ENCODE assay signal across 29 mouse cellular contexts in the genomic region with DNA sequence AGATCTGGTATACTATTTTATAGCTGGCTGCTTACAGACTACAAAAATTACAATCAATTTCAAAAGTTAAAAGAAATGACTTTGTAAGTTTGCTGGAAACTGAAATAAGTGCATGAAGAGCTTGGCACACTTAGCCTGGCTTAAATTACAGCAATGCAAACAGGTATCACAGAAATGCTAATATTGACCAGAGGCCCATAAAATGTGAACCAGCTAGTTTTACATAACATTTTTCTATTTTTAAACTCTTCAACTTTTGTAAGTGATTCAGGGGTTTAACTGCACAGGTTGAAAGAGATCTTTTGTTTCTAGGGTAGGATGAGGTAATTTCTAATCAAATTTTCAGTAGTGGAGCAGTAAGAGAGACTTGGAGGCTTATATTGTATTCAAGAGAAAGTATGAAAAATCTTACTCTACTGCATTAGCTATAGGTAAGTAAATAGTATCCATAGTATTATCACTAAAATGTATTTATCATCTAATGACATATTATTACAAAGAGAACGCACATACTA.
A peak's percentile ranks its signal among the peaks of the same experiment; 100 is the strongest.
DNase-seq lines count a peak whose midpoint lies in the region; ATAC-seq and TF ChIP-seq lines count a peak whose summit lies in the region.
"Had no signal": no experiment of that assay in that cellular context is flagged by ENCODE, and none has a peak within 500 bp of the region (broad histone marks: within the 10 kb centered on the region; RNA-seq: fewer than 3 reads in every experiment).

No protein-coding gene starts in this region.

- no peak for TF ChIP-seq CTCF in liver, adult 2 months (IDR thresholded peaks at IDR 0.05; ENCODE audit: low read depth, low read length)
- no peak for TF ChIP-seq CTCF in lung, adult 2 months (IDR thresholded peaks at IDR 0.05; ENCODE audit: insufficient read depth, low read length)

- no peaks in the 10 kb centered on the region for H3K27me3 ChIP-seq in liver, adult 2 months (ENCODE audit: control insufficient read depth, insufficient read depth, low read length)
- H3K27me3 ChIP-seq in liver, embryonic 11.5 days (replicated peaks; ENCODE audit: control insufficient read depth, insufficient read depth, low read length) = no peaks in the 10 kb centered on the region
- no peaks in the 10 kb centered on the region for H3K27me3 ChIP-seq in lung, embryonic 16.5 days (ENCODE audit: control insufficient read depth, insufficient read depth, low read depth, low read length)
- H3K27me3 ChIP-seq: CH12.LX; embryonic facial prominence, embryonic 13.5 days; embryonic facial prominence, embryonic 15.5 days; forebrain, embryonic 12.5 days had no signal

- 81% methylated on average over 1 of the region's 1 CpGs for WGBS in liver, adult 2 months
- 85% methylated on average over 1 of the region's 1 CpGs for WGBS in liver, embryonic 11.5 days
- 56% methylated on average over 1 of the region's 1 CpGs for WGBS in lung, embryonic 16.5 days
- WGBS in lung, adult 2 months = 78% methylated on average over 1 of the region's 1 CpGs

- no peak overlapping the region for H3K9ac ChIP-seq in liver, adult 2 months (ENCODE audit: low read depth, low read length)
- H3K9ac ChIP-seq in liver, embryonic 11.5 days (ENCODE audit: low read depth, low read length) = no peak overlapping the region
- no peak overlapping the region for H3K9ac ChIP-seq in lung, embryonic 16.5 days (ENCODE audit: low read length)
- H3K9ac ChIP-seq: embryonic facial prominence, embryonic 13.5 days; embryonic facial prominence, embryonic 15.5 days; forebrain, embryonic 12.5 days had no signal

- H3K36me3 ChIP-seq in liver, adult 2 months (ENCODE audit: control insufficient read depth, insufficient read depth, low read length) = no peaks in the 10 kb centered on the region
- no peaks in the 10 kb centered on the region for H3K36me3 ChIP-seq in liver, embryonic 11.5 days (ENCODE audit: control insufficient read depth, insufficient read depth, low read length)
- no peaks in the 10 kb centered on the region for H3K36me3 ChIP-seq in lung, embryonic 16.5 days (ENCODE audit: control insufficient read depth, insufficient read depth, low read length)
- H3K36me3 ChIP-seq: embryonic facial prominence, embryonic 13.5 days; embryonic facial prominence, embryonic 15.5 days; forebrain, embryonic 10.5 days; forebrain, embryonic 12.5 days; G1E had no signal

- no peak overlapping the region for H3K27ac ChIP-seq in liver, adult 2 months (replicated peaks; ENCODE audit: insufficient read depth, low read depth, low read length)
- no peak overlapping the region for H3K27ac ChIP-seq in liver, embryonic 11.5 days (ENCODE audit: low read depth, low read length)
- H3K27ac ChIP-seq in lung, embryonic 16.5 days (ENCODE audit: low read length) = no peak overlapping the region
- H3K27ac ChIP-seq: embryonic facial prominence, embryonic 13.5 days; embryonic facial prominence, embryonic 15.5 days; forebrain, embryonic 10.5 days; forebrain, embryonic 12.5 days had no signal

- no peak for ATAC-seq in liver, embryonic 11.5 days (replicated peaks; ENCODE audit: low FRiP score)
- ATAC-seq in lung, embryonic 16.5 days (ENCODE audit: low read depth) = peak; percentile 80
- ATAC-seq: activated CD4-positive, CD25-positive, alpha-beta regulatory T cell, adult 4 months; CD4-positive, CD25-positive, alpha-beta regulatory T cell, adult 4 months; forebrain, embryonic 14.5 days; forebrain, embryonic 16.5 days; Patski had no signal

- no peak overlapping the region for H3K4me3 ChIP-seq in liver, adult 2 months (ENCODE audit: insufficient read depth, low read depth, low read length)
- H3K4me3 ChIP-seq in liver, embryonic 11.5 days (ENCODE audit: low read depth, low read length) = no peak overlapping the region
- no peak overlapping the region for H3K4me3 ChIP-seq in lung, embryonic 16.5 days (ENCODE audit: low read length)
- H3K4me3 ChIP-seq in lung, adult 2 months (replicated peaks; ENCODE audit: extremely low read depth, low read depth, low read length) = no peak overlapping the region
- H3K4me3 ChIP-seq: embryonic facial prominence, embryonic 13.5 days; embryonic facial prominence, embryonic 15.5 days; erythroblast, embryonic 14.5 days; forebrain, embryonic 10.5 days; forebrain, embryonic 12.5 days had no signal

- no peaks in the 10 kb centered on the region for H3K79me2 ChIP-seq in liver, adult 2 months (ENCODE audit: control insufficient read depth, insufficient read depth, low read length)

- peak; percentile 12 for DNase-seq in liver, adult 2 months (ENCODE audit: extremely low read depth, low read depth, low spot score)
- no peak for DNase-seq in liver, embryonic 11.5 days (ENCODE audit: low spot score)
- DNase-seq in lung, adult 2 months = no peak
- DNase-seq in lung, postnatal 25 days (ENCODE audit: low spot score) = peak; percentile 18
- no peak for DNase-seq in lung, postnatal 14 days
- DNase-seq: adrenal gland, adult 8-10 months; adrenal gland, postnatal 14 days; adrenal gland, postnatal 36 days; B cell, adult 2 months; cerebellum, adult 11 months; cerebellum, adult 18-20 months; cerebellum, adult 8-10 months; cerebellum, adult 9-11 months; cerebellum, postnatal 14 days; cerebellum, postnatal 36 days; embryo, embryonic 11 days had no signal

- no peak overlapping the region for H3K4me2 ChIP-seq in liver, embryonic 11.5 days
- no peak overlapping the region for H3K4me2 ChIP-seq in lung, embryonic 16.5 days (ENCODE audit: low read depth, low read length)
- H3K4me2 ChIP-seq: embryonic facial prominence, embryonic 13.5 days; embryonic facial prominence, embryonic 15.5 days; forebrain, embryonic 12.5 days had no signal

- no peaks in the 10 kb centered on the region for H3K9me3 ChIP-seq in liver, embryonic 11.5 days (ENCODE audit: control insufficient read depth, low read length)
- H3K9me3 ChIP-seq in lung, embryonic 16.5 days (ENCODE audit: control insufficient read depth, low read length) = no peaks in the 10 kb centered on the region
- H3K9me3 ChIP-seq: embryonic facial prominence, embryonic 13.5 days; embryonic facial prominence, embryonic 15.5 days; forebrain, embryonic 10.5 days; forebrain, embryonic 12.5 days; G1E had no signal

- H3K4me1 ChIP-seq in liver, adult 2 months (ENCODE audit: control insufficient read depth, insufficient read depth, low read length) = no peaks in the 10 kb centered on the region
- no peaks in the 10 kb centered on the region for H3K4me1 ChIP-seq in liver, embryonic 11.5 days (replicated peaks; ENCODE audit: control insufficient read depth, insufficient read depth, low read length)
- no peaks in the 10 kb centered on the region for H3K4me1 ChIP-seq in lung, embryonic 16.5 days (replicated peaks; ENCODE audit: control insufficient read depth, insufficient read depth, low read length)
- no peaks in the 10 kb centered on the region for H3K4me1 ChIP-seq in lung, adult 2 months (ENCODE audit: control insufficient read depth, insufficient read depth, low read length)
- H3K4me1 ChIP-seq: embryonic facial prominence, embryonic 13.5 days; embryonic facial prominence, embryonic 15.5 days; forebrain, embryonic 10.5 days; forebrain, embryonic 12.5 days had no signal

- TF ChIP-seq POLR2A in liver, adult 2 months (IDR thresholded peaks at IDR 0.05; ENCODE audit: extremely low read depth, insufficient read depth, low read length) = no peak
- no peak for TF ChIP-seq POLR2A in lung, adult 2 months (IDR thresholded peaks at IDR 0.05; ENCODE audit: borderline replicate concordance, extremely low read depth, low read depth, low read length)

Comparison
In these comparisons a context has a peak if more than half of its experiments do, and no peak if none do; other contexts are left out.
1. DNase-seq: peak in liver, adult 2 months (single experiment) and lung, postnatal 25 days (single experiment); none in liver, embryonic 11.5 days (single experiment), lung, adult 2 months (single experiment) and lung, postnatal 14 days (single experiment).